Mouse (Mus musculus) cerebellum, adult 18-20 months (tissue): ENCODE results near the gene Gm20547.
"Not testable (repeated sequence)": the region's sequence is repeated elsewhere in the genome, so short reads cannot be mapped to it uniquely, and the experiment has no call there.

Experiments used
- DNase-seq, 2 experiments: peaks; one replicate each; pipeline ENCODE4 v3.0.0; 2021

Gm20547 gene

GRCm38 (mm10) chr17:34881683-34882310 lies at the start of gene Gm20547:
Gene Gm20547 (minus strand): TSS chr17:34882042.
- no peak for DNase-seq

GRCm38 (mm10) chr17:34931061-34931734 lies 49.4 kb upstream of the Gm20547 start, which contains the start of gene Neu1:
Gene Neu1 (plus strand): TSS chr17:34931253.
- peak; percentile 99 to 100 for DNase-seq

- no peak for DNase-seq
Measured at GRCm38 (mm10) chr17:34928841-34929240, 47.0 kb upstream of the Gm20547 start.

- no peak for DNase-seq
Measured at GRCm38 (mm10) chr17:34927306-34928019, 45.6 kb upstream of the Gm20547 start.

GRCm38 (mm10) chr17:34924258-34924657 lies 42.4 kb upstream of the Gm20547 start:
- no peak for DNase-seq

GRCm38 (mm10) chr17:34922939-34923338 lies 41.1 kb upstream of the Gm20547 start:
- DNase-seq = no peak

- DNase-seq = no peak
Measured at GRCm38 (mm10) chr17:34917188-34917587, 35.3 kb upstream of the Gm20547 start.

- DNase-seq = no peak
Measured at GRCm38 (mm10) chr17:34916316-34916715, 34.5 kb upstream of the Gm20547 start.

GRCm38 (mm10) chr17:34915410-34915831 lies 33.6 kb upstream of the Gm20547 start:
- no peak for DNase-seq

GRCm38 (mm10) chr17:34913930-34914665 lies 32.3 kb upstream of the Gm20547 start, which contains the start of gene Slc44a4:
Gene Slc44a4 (plus strand): TSS chr17:34914466.
- DNase-seq = no peak

GRCm38 (mm10) chr17:34911945-34912351 lies 30.1 kb upstream of the Gm20547 start:
- peak; percentile 69 to 77 for DNase-seq

GRCm38 (mm10) chr17:34910982-34911381 lies 29.1 kb upstream of the Gm20547 start:
- no peak for DNase-seq

GRCm38 (mm10) chr17:34902895-34903294 lies 21.1 kb upstream of the Gm20547 start:
- DNase-seq = no peak

GRCm38 (mm10) chr17:34901948-34902347 lies 20.1 kb upstream of the Gm20547 start:
- not testable (repeated sequence) for DNase-seq

GRCm38 (mm10) chr17:34900826-34901225 lies 19.0 kb upstream of the Gm20547 start:
- not testable (repeated sequence) for DNase-seq

GRCm38 (mm10) chr17:34899890-34900243 lies 18.0 kb upstream of the Gm20547 start:
- DNase-seq = no peak

- DNase-seq = peak; percentile 41 to 54
Measured at GRCm38 (mm10) chr17:34899053-34899889, 17.4 kb upstream of the Gm20547 start.

- no peak for DNase-seq
Measured at GRCm38 (mm10) chr17:34898706-34899052, 16.8 kb upstream of the Gm20547 start.

GRCm38 (mm10) chr17:34898160-34898586 lies 16.3 kb upstream of the Gm20547 start, which contains the start of the genes C2 and Ehmt2:
Gene C2 (minus strand): TSS chr17:34898265.
Gene Ehmt2 (plus strand): TSS chr17:34898469.
- DNase-seq = peak; percentile 84 to 88

- DNase-seq = peak; percentile 53 to 54
Measured at GRCm38 (mm10) chr17:34897373-34898159, 15.7 kb upstream of the Gm20547 start.

- no peak for DNase-seq
Measured at GRCm38 (mm10) chr17:34896366-34896765, 14.5 kb upstream of the Gm20547 start.
